Mouse (Mus musculus): ENCODE results near the gene Ppan.

Ppan gene

GRCm38 (mm10) chr9:20887704-20888385, at the start of gene Ppan:
Gene Ppan (plus strand): TSS chr9:20888175.
- peak; percentile 92 for DNase-seq

- DNase-seq, result no peak
Observed at GRCm38 (mm10) chr9:20838931-20839330, 49.0 kb upstream of the Ppan start.

GRCm38 (mm10) chr9:20842211-20842610, 45.8 kb upstream of the Ppan start:
- no peak for DNase-seq

- DNase-seq, result no peak
Observed at GRCm38 (mm10) chr9:20842670-20843069, 45.3 kb upstream of the Ppan start.

GRCm38 (mm10) chr9:20850179-20850578, 37.8 kb upstream of the Ppan start:
- DNase-seq, result no peak

GRCm38 (mm10) chr9:20857131-20857530, 30.8 kb upstream of the Ppan start:
- peak; percentile 75 for DNase-seq

GRCm38 (mm10) chr9:20859926-20860325, 28.0 kb upstream of the Ppan start:
- DNase-seq, result no peak

GRCm38 (mm10) chr9:20861821-20862220, 26.2 kb upstream of the Ppan start:
- DNase-seq, result peak; percentile 73

GRCm38 (mm10) chr9:20862225-20862624, 25.8 kb upstream of the Ppan start:
- no peak for DNase-seq

- no peak for DNase-seq
Observed at GRCm38 (mm10) chr9:20866879-20867278, 21.1 kb upstream of the Ppan start.

- peak; percentile 67 for DNase-seq
Observed at GRCm38 (mm10) chr9:20868448-20869001, 19.4 kb upstream of the Ppan start, which contains the start of gene A230050P20Rik. Gene A230050P20Rik (plus strand): TSS chr9:20868642.

- no peak for DNase-seq
Observed at GRCm38 (mm10) chr9:20869246-20869645, 18.7 kb upstream of the Ppan start.

GRCm38 (mm10) chr9:20870211-20871173, 17.5 kb upstream of the Ppan start:
- DNase-seq, result no peak

GRCm38 (mm10) chr9:20872991-20873390, 15.0 kb upstream of the Ppan start:
- no peak for DNase-seq

GRCm38 (mm10) chr9:20873521-20873920, 14.5 kb upstream of the Ppan start:
- no peak for DNase-seq

- no peak for DNase-seq
Observed at GRCm38 (mm10) chr9:20875021-20875790, 12.8 kb upstream of the Ppan start.

GRCm38 (mm10) chr9:20876318-20877117, 11.5 kb upstream of the Ppan start:
- DNase-seq, result no peak

GRCm38 (mm10) chr9:20877118-20878040, 10.6 kb upstream of the Ppan start:
- DNase-seq, result no peak

GRCm38 (mm10) chr9:20878041-20878709, 9.8 kb upstream of the Ppan start:
- DNase-seq, result peak; percentile 100

GRCm38 (mm10) chr9:20878710-20879065, 9.3 kb upstream of the Ppan start:
- peak; percentile 66 for DNase-seq

Data from thymus, postnatal 4 days (tissue).